Comparison of ENCODE assay signal across 8 mouse cellular contexts in genomic region chr14:14349485-14350262, GRCm38 (mm10). TPM values are rescaled to one million over a fixed set of nuclear protein-coding genes. Genes with fewer than 3 reads are reported as not detected.
DNase-seq lines count a peak whose midpoint lies in the region; ATAC-seq and TF ChIP-seq lines count a peak whose summit lies in the region.
"Had no signal": no experiment of that assay in that cellular context is flagged by ENCODE, and none has a peak within 500 bp of the region (broad histone marks: within the 10 kb centered on the region; RNA-seq: fewer than 3 reads in every experiment).

No protein-coding gene starts in this region.

- peak; percentile 78 for DNase-seq in intestine, embryonic 14.5 days (ENCODE audit: low spot score)
- DNase-seq in 3T3-L1 (ENCODE audit: low read depth, low spot score), result peak; percentile 19
- DNase-seq in B cell, adult 2 months, result peak; percentile 79 to 82
- DNase-seq in right cerebral cortex, postnatal 14 days, result peak; percentile 19

- H3K4me1 ChIP-seq in intestine, embryonic 14.5 days (replicated peaks; ENCODE audit: control insufficient read depth, insufficient read depth, low read length), result no peaks in the 10 kb centered on the region
- H3K4me1 ChIP-seq in intestine, embryonic 15.5 days (replicated peaks), result no peaks in the 10 kb centered on the region
- no peaks in the 10 kb centered on the region for H3K4me1 ChIP-seq in intestine, postnatal 0 days (replicated peaks; ENCODE audit: control insufficient read depth, insufficient read depth, low read length)
- H3K4me1 ChIP-seq: limb, embryonic 13.5 days had no signal

- peaks cover 64% of the 10 kb centered on the region for H3K9me3 ChIP-seq in intestine, embryonic 14.5 days (ENCODE audit: control insufficient read depth, low read length)
- H3K9me3 ChIP-seq in intestine, embryonic 15.5 days, result peaks cover 29% of the 10 kb centered on the region
- peaks cover 49% of the 10 kb centered on the region for H3K9me3 ChIP-seq in intestine, postnatal 0 days (ENCODE audit: control insufficient read depth)

- no peaks in the 10 kb centered on the region for H3K27me3 ChIP-seq in intestine, embryonic 14.5 days (replicated peaks; ENCODE audit: control insufficient read depth, insufficient read depth, low read length)
- no peaks in the 10 kb centered on the region for H3K27me3 ChIP-seq in intestine, embryonic 15.5 days (replicated peaks)
- H3K27me3 ChIP-seq in intestine, postnatal 0 days (replicated peaks; ENCODE audit: control insufficient read depth, insufficient read depth, low read length), result no peaks in the 10 kb centered on the region
- H3K27me3 ChIP-seq: limb, embryonic 13.5 days had no signal

- H3K4me2 ChIP-seq in intestine, embryonic 14.5 days (ENCODE audit: low read length), result no peak overlapping the region
- H3K4me2 ChIP-seq in intestine, embryonic 15.5 days (replicated peaks), result no peak overlapping the region
- H3K4me2 ChIP-seq in intestine, postnatal 0 days (replicated peaks; ENCODE audit: low read depth), result no peak overlapping the region
- H3K4me2 ChIP-seq: limb, embryonic 13.5 days had no signal

- no peak overlapping the region for H3K9ac ChIP-seq in intestine, embryonic 14.5 days (ENCODE audit: low read length)
- H3K9ac ChIP-seq in intestine, embryonic 15.5 days, result no peak overlapping the region
- H3K9ac ChIP-seq in intestine, postnatal 0 days (ENCODE audit: low read depth, low read length), result no peak overlapping the region
- H3K9ac ChIP-seq: limb, embryonic 13.5 days had no signal

- no peak for TF ChIP-seq CTCF in intestine, postnatal 0 days (IDR thresholded peaks at IDR 0.05; ENCODE audit: low read depth)

- no peak overlapping the region for H3K4me3 ChIP-seq in intestine, embryonic 14.5 days (ENCODE audit: low read depth, low read length)
- no peak overlapping the region for H3K4me3 ChIP-seq in intestine, embryonic 15.5 days (replicated peaks)
- no peak overlapping the region for H3K4me3 ChIP-seq in intestine, postnatal 0 days (ENCODE audit: low read depth, low read length)
- H3K4me3 ChIP-seq: limb, embryonic 13.5 days had no signal

- ATAC-seq in intestine, embryonic 14.5 days (replicated peaks; ENCODE audit: low FRiP score, low TSS enrichment, low read depth), result no peak
- ATAC-seq in intestine, embryonic 15.5 days, result no peak
- 0 out of 2 replicates have a peak, but pooled peaks have one; percentile 2 for ATAC-seq in common myeloid progenitor, adult 5-6 weeks (replicated peaks; ENCODE audit: low read depth, poor library complexity, severe bottlenecking)
- no peak for ATAC-seq in intestine, postnatal 0 days

- WGBS in intestine, embryonic 14.5 days, result 95% methylated on average over 20 of the region's 20 CpGs
- 97% methylated on average over 20 of the region's 20 CpGs for WGBS in intestine, embryonic 15.5 days
- 97% methylated on average over 20 of the region's 20 CpGs for WGBS in intestine, postnatal 0 days

- no peak overlapping the region for H3K27ac ChIP-seq in intestine, embryonic 14.5 days (ENCODE audit: low read depth)
- H3K27ac ChIP-seq in intestine, embryonic 15.5 days, result no peak overlapping the region
- H3K27ac ChIP-seq in intestine, postnatal 0 days (ENCODE audit: low read depth, low read length), result no peak overlapping the region
- H3K27ac ChIP-seq: limb, embryonic 13.5 days had no signal

- no peaks in the 10 kb centered on the region for H3K36me3 ChIP-seq in intestine, embryonic 14.5 days (ENCODE audit: control insufficient read depth, insufficient read depth, low read length)
- peaks cover 19% of the 10 kb centered on the region for H3K36me3 ChIP-seq in intestine, embryonic 15.5 days
- H3K36me3 ChIP-seq in intestine, postnatal 0 days (ENCODE audit: control insufficient read depth, insufficient read depth), result 0 out of 2 replicates have a peak, but pooled peaks cover 4% of the 10 kb centered on the region

RNA-seq across cellular contexts. Expression of gene Il3ra, which starts 3.6 kb away (rescaled TPM):
- 5.7 and 6.2 TPM in 2 replicates for polyA plus RNA-seq in intestine, embryonic 14.5 days (2014; fragmentation: Nextera tagmentation; extraction: Ambion mirVana)
- 5.8 and 7.1 TPM in 2 replicates for polyA plus RNA-seq in intestine, embryonic 15.5 days (2015; fragmentation: Nextera tagmentation; extraction: Ambion mirVana)
- 29.0 and 30.0 TPM in 2 replicates for total RNA-seq in common myeloid progenitor, adult 5-6 weeks (2017)
- polyA plus RNA-seq in intestine, postnatal 0 days (2015; fragmentation: Nextera tagmentation; extraction: Ambion mirVana), result 5.4 and 6.8 TPM in 2 replicates

RNA-seq across cellular contexts. Expression of gene Olfr31, which starts 27.0 kb away (rescaled TPM):
- polyA plus RNA-seq in intestine, embryonic 14.5 days (2014; fragmentation: Nextera tagmentation; extraction: Ambion mirVana), result not detected in 2 replicates
- not detected in 2 replicates for polyA plus RNA-seq in intestine, embryonic 15.5 days (2015; fragmentation: Nextera tagmentation; extraction: Ambion mirVana)
- total RNA-seq in common myeloid progenitor, adult 5-6 weeks (2017), result not detected in 2 replicates
- not detected in 2 replicates for polyA plus RNA-seq in intestine, postnatal 0 days (2015; fragmentation: Nextera tagmentation; extraction: Ambion mirVana)
- polyA plus RNA-seq: limb, embryonic 13.5 days had no signal

RNA-seq across cellular contexts. Expression of gene Olfr721-ps1, which starts 51.4 kb away (rescaled TPM):
- polyA plus RNA-seq in intestine, embryonic 14.5 days (2014; fragmentation: Nextera tagmentation; extraction: Ambion mirVana), result not detected in 2 replicates
- polyA plus RNA-seq in intestine, embryonic 15.5 days (2015; fragmentation: Nextera tagmentation; extraction: Ambion mirVana), result not detected in 2 replicates
- total RNA-seq in common myeloid progenitor, adult 5-6 weeks (2017), result not detected in 2 replicates
- polyA plus RNA-seq in intestine, postnatal 0 days (2015; fragmentation: Nextera tagmentation; extraction: Ambion mirVana), result not detected in 2 replicates
- polyA plus RNA-seq: limb, embryonic 13.5 days had no signal

Comparison
In these comparisons a context has a peak if more than half of its experiments do, and no peak if none do; other contexts are left out.
1. DNase-seq: peak in every context shown above with its lines; median percentile 80 in B cell, adult 2 months; 78 in intestine, embryonic 14.5 days; 19 in 3T3-L1; 19 in right cerebral cortex, postnatal 14 days.